Mouse (Mus musculus) heart, adult 11 months (tissue): Measurements from ENCODE around the gene Plagl2.
"Not testable (repeated sequence)": the region's sequence is repeated elsewhere in the genome, so short reads cannot be mapped to it uniquely, and the experiment has no call there.

Source experiments
- DNase-seq: peaks from one replicate; pipeline ENCODE4 v3.0.0; 2022

Plagl2 gene

GRCm38 (mm10) chr2:153241250-153242014, at the start of gene Plagl2, which contains the start of gene Pofut1:
Plagl2 (minus strand) TSS chr2:153241426.
Pofut1 (plus strand) TSS chr2:153241533.
- DNase-seq: peak; percentile 99

- no peak for DNase-seq
Observed at GRCm38 (mm10) chr2:153287835-153288234, 46.6 kb upstream of the Plagl2 start.

- DNase-seq: no peak
Observed at GRCm38 (mm10) chr2:153286524-153286923, 45.3 kb upstream of the Plagl2 start.

- no peak for DNase-seq
Observed at GRCm38 (mm10) chr2:153283919-153284318, 42.7 kb upstream of the Plagl2 start.

GRCm38 (mm10) chr2:153278357-153278756, 37.1 kb upstream of the Plagl2 start:
- DNase-seq: no peak

- DNase-seq: not testable (repeated sequence)
Observed at GRCm38 (mm10) chr2:153276846-153277245, 35.6 kb upstream of the Plagl2 start.

GRCm38 (mm10) chr2:153276440-153276839, 35.2 kb upstream of the Plagl2 start:
- DNase-seq: no peak

- not testable (repeated sequence) for DNase-seq
Observed at GRCm38 (mm10) chr2:153275577-153275976, 34.4 kb upstream of the Plagl2 start.

GRCm38 (mm10) chr2:153274919-153275247, 33.7 kb upstream of the Plagl2 start:
- DNase-seq: no peak

GRCm38 (mm10) chr2:153274200-153274918, 33.1 kb upstream of the Plagl2 start:
- not testable (repeated sequence) for DNase-seq

GRCm38 (mm10) chr2:153270231-153270915, 29.1 kb upstream of the Plagl2 start:
- not testable (repeated sequence) for DNase-seq

- DNase-seq: no peak
Observed at GRCm38 (mm10) chr2:153267331-153267730, 26.1 kb upstream of the Plagl2 start.

GRCm38 (mm10) chr2:153263053-153263452, 21.8 kb upstream of the Plagl2 start:
- DNase-seq: no peak

GRCm38 (mm10) chr2:153259864-153260674, 18.8 kb upstream of the Plagl2 start:
- DNase-seq: no peak

GRCm38 (mm10) chr2:153259030-153259863, 18.0 kb upstream of the Plagl2 start:
- no peak for DNase-seq

GRCm38 (mm10) chr2:153256604-153257003, 15.4 kb upstream of the Plagl2 start:
- no peak for DNase-seq

GRCm38 (mm10) chr2:153249751-153250150, 8.5 kb upstream of the Plagl2 start:
- no peak for DNase-seq

GRCm38 (mm10) chr2:153242156-153242555, 930 bp upstream of the Plagl2 start:
- DNase-seq: no peak

GRCm38 (mm10) chr2:153240701-153241235, 458 bp downstream of the Plagl2 start:
- no peak for DNase-seq

- no peak for DNase-seq
Observed at GRCm38 (mm10) chr2:153239860-153240480, 1.3 kb downstream of the Plagl2 start.
